Mouse (Mus musculus) myocyte (in vitro differentiated cells): Measurements from ENCODE around the gene Gm21394.
"Not testable (repeated sequence)": the region's sequence is repeated elsewhere in the genome, so short reads cannot be mapped to it uniquely, and the experiment has no call there.

Experiments used
- E2F4 ChIP-seq: IDR thresholded peaks from one replicate; pipeline ENCODE4 v1.6.1; 2011; ENCODE audit warnings: mild to moderate bottlenecking, control low read depth, moderate library complexity; ENCODE audit not compliant: insufficient read depth
- MAX ChIP-seq: IDR thresholded peaks from one replicate; pipeline ENCODE4 v1.6.1; 2011; ENCODE audit warnings: low read depth, mild to moderate bottlenecking, control low read depth
- MYOG ChIP-seq, 3 experiments: IDR thresholded peaks; one replicate each; pipeline ENCODE4 v1.6.1; 2011; ENCODE audit warnings: control low read depth in 2 of 3, low read depth in 2 of 3, mild to moderate bottlenecking in 2 of 3; ENCODE audit not compliant: insufficient read length in 2 of 3, control insufficient read depth in 1 of 3, insufficient read depth in 1 of 3
- POLR2A ChIP-seq: IDR thresholded peaks from one replicate; pipeline ENCODE4 v1.6.1; 2011; ENCODE audit warnings: low read depth, mild to moderate bottlenecking, control low read depth, moderate library complexity; ENCODE audit not compliant: insufficient read length
- POLR2AphosphoS2 ChIP-seq: IDR thresholded peaks from one replicate; pipeline ENCODE4 v1.6.1; 2011; ENCODE audit warnings: low read depth, control low read depth; ENCODE audit not compliant: insufficient read length
- REST ChIP-seq: IDR thresholded peaks from one replicate; pipeline ENCODE4 v1.6.1; 2011; ENCODE audit warnings: mild to moderate bottlenecking, control low read depth, moderate library complexity; ENCODE audit not compliant: insufficient read depth, insufficient read length
- TCF12 ChIP-seq: IDR thresholded peaks from one replicate; pipeline ENCODE4 v1.6.1; 2011; ENCODE audit warnings: mild to moderate bottlenecking, control low read depth; ENCODE audit not compliant: poor library complexity, insufficient read depth, severe bottlenecking
- USF1 ChIP-seq: IDR thresholded peaks from one replicate; pipeline ENCODE4 v1.6.1; 2011; ENCODE audit warnings: low read depth, mild to moderate bottlenecking, control low read depth, moderate library complexity

- TF ChIP-seq POLR2A; USF1; TCF12; REST; E2F4; POLR2AphosphoS2; MAX; MYOG (IDR thresholded peaks at IDR 0.05; ENCODE audit: control insufficient read depth in 1 of 3, insufficient read depth in 1 of 3, insufficient read length in 2 of 3, low read depth in 2 of 3): not testable (repeated sequence)
These were observed at the start of gene Gm21394 for GRCm38 (mm10) chrY:84564807-84565206.
